Mouse (Mus musculus) hindbrain, postnatal 0 days (tissue): ENCODE measurements around the gene Jmjd8. TPM values are rescaled to one million over a fixed set of nuclear protein-coding genes. Genes with fewer than 3 reads are reported as not detected.
A peak's percentile ranks its signal among the peaks of the same experiment; 100 is the strongest.

Experiments
- ATAC-seq: fragments of 200-750 bp; cut with Nextera tagmentation; 2 replicates; pipeline ENCODE4 v1.8.0; 2017; ENCODE audit warnings: mild to moderate bottlenecking, moderate TSS enrichment, moderate library complexity
- DNase-seq: peaks from one replicate; pipeline ENCODE4 v3.0.0-alpha.2; 2015; ENCODE audit warnings: low spot score
- H3K27ac ChIP-seq: fragments of 300-500 bp; sonication (generic); 2 replicates; pipeline ENCODE4 v1.5.1; 2014; ENCODE audit warnings: mild to moderate bottlenecking
- H3K27me3 ChIP-seq: fragments of 300-500 bp; sonication (generic); 2 replicates; pipeline ENCODE4 v1.6.1; 2014; ENCODE audit warnings: low read length, mixed read lengths; ENCODE audit not compliant: insufficient read depth
- H3K36me3 ChIP-seq: fragments of 300-500 bp; sonication (generic); 2 replicates; pipeline ENCODE4 v1.6.1; 2014; ENCODE audit warnings: low read length, mixed read lengths; ENCODE audit not compliant: insufficient read depth
- H3K4me1 ChIP-seq: fragments of 300-500 bp; sonication (generic); 2 replicates; pipeline ENCODE4 v1.6.1; 2014; ENCODE audit warnings: antibody characterized with exemption, low read length, mixed read lengths; ENCODE audit not compliant: insufficient read depth
- H3K4me2 ChIP-seq: fragments of 300-500 bp; sonication (generic); 2 replicates; pipeline ENCODE4 v1.6.1; 2014; ENCODE audit warnings: low read depth, mild to moderate bottlenecking, low read length, moderate library complexity, mixed read lengths
- H3K4me3 ChIP-seq: fragments of 300-500 bp; sonication (generic); 2 replicates; pipeline ENCODE4 v1.5.1; 2014; ENCODE audit warnings: low read length
- H3K9ac ChIP-seq: fragments of 300-500 bp; sonication (generic); replicated peaks from 2 replicates; pipeline ENCODE4 v1.6.1; 2014; ENCODE audit warnings: mild to moderate bottlenecking, low read length, moderate library complexity, mixed read lengths
- H3K9me3 ChIP-seq: fragments of 300-500 bp; sonication (generic); 2 replicates; pipeline ENCODE4 v1.6.1; 2016; ENCODE audit warnings: low read length, mixed read lengths
- CTCF ChIP-seq: IDR thresholded peaks from 2 replicates; pipeline ENCODE4 v1.5.1; 2016; ENCODE audit warnings: antibody characterized with exemption, control low read depth, low read depth
- WGBS: fragments of 180-500 bp; shearing (Covaris S2); extraction: QIAGEN DNeasy Blood & Tissue Kit; methylation state at CpG from one replicate; pipeline ENCODE4 v1.1.7; 2014; 5-methylcytosine and 5-hydroxymethylcytosine counted together
- polyA plus RNA-seq: library from polyadenylated mRNA; unstranded; fragments of >200 nt; fragmentation: Nextera tagmentation; extraction: Ambion mirVana; gene quantifications from 2 replicates; pipeline ENCODE4 v1.2.1, GENCODE M21; 2015
- total RNA-seq: library from RNA; depleted of rRNA; stranded (reverse); fragments of >200 nt; gene quantifications from 2 replicates; pipeline ENCODE4 v1.2.3, GENCODE M21; 2014

Gene Jmjd8
- total and polyA plus RNA-seq, 2 experiments from 2014 or later: 38.6 to 61.0 TPM

- no peak overlapping the region for H3K27ac ChIP-seq
- no peak for TF ChIP-seq CTCF
- 94% methylated on average over 9 of the region's 9 CpGs for WGBS
- H3K9ac ChIP-seq: no peak overlapping the region
- DNase-seq: no peak
- no peaks in the 10 kb centered on the region for H3K9me3 ChIP-seq
- no peaks in the 10 kb centered on the region for H3K27me3 ChIP-seq
- no peak overlapping the region for H3K4me3 ChIP-seq
- no peak overlapping the region for H3K4me2 ChIP-seq
- no peak for ATAC-seq
- peaks cover 9% of the 10 kb centered on the region for H3K4me1 ChIP-seq
- H3K36me3 ChIP-seq: peaks cover 18% of the 10 kb centered on the region
Observed at GRCm38 (mm10) chr17:25786781-25787504, 41.7 kb upstream of the Jmjd8 start.

- peaks cover 4% of the 10 kb centered on the region for H3K36me3 ChIP-seq
- no peaks in the 10 kb centered on the region for H3K9me3 ChIP-seq
- peak overlapping the region; percentile 67 for H3K9ac ChIP-seq
- H3K27me3 ChIP-seq: no peaks in the 10 kb centered on the region
- WGBS: 22% methylated on average over 19 of the region's 19 CpGs
- peak overlapping the region; percentile 95 for H3K4me2 ChIP-seq
- peak overlapping the region; percentile 66 for H3K4me3 ChIP-seq
- peak; percentile 3; the same call in 1 of the 2 replicates for ATAC-seq
- DNase-seq: peak; percentile 51
- TF ChIP-seq CTCF: peak; percentile 40
- peaks cover 10% of the 10 kb centered on the region; the same call in 1 of the 2 replicates for H3K4me1 ChIP-seq
- H3K27ac ChIP-seq: peak overlapping the region; percentile 94
Observed at GRCm38 (mm10) chr17:25791320-25791842, 37.3 kb upstream of the Jmjd8 start.

- under 1% methylated on average over 45 of the region's 45 CpGs for WGBS
- peaks cover 15% of the 10 kb centered on the region; the same call in 1 of the 2 replicates for H3K4me1 ChIP-seq
- ATAC-seq: peak; percentile 62
Observed at GRCm38 (mm10) chr17:25791843-25792527, 36.7 kb upstream of the Jmjd8 start.

GRCm38 (mm10) chr17:25792615-25793014 is 36.1 kb upstream of the Jmjd8 start, which contains the start of gene Fam173a:
Gene Fam173a, minus strand, starts transcription at chr17:25792901.
- Histone ChIP-seq H3K9ac (peak within 1 kb of the TSS; percentile 67), H3K4me3 (peak within 1 kb of the TSS; percentile 66), H3K36me3 (peaks cover 4% of the 10 kb centered on the region), H3K27ac (peak within 1 kb of the TSS; percentile 94), H3K4me1 (peaks cover 19% of the 10 kb centered on the region; the same call in 1 of the 2 replicates), H3K4me2 (peak within 1 kb of the TSS; percentile 95), H3K27me3 (no peaks in the 10 kb centered on the region), H3K9me3 (no peaks in the 10 kb centered on the region)
- DNase-seq (peak; percentile 84), ATAC-seq (peak; percentile 69)
- TF ChIP-seq CTCF: no peak
- 1% methylated on average over 14 of the region's 14 CpGs for WGBS

More at GRCm38 (mm10) chr17:25791843-25792527, 36.7 kb upstream of the Jmjd8 start:
- peak overlapping the region; percentile 95 for H3K4me2 ChIP-seq
- H3K9ac ChIP-seq: peak overlapping the region; percentile 67
- peak; percentile 91 for DNase-seq
- no peaks in the 10 kb centered on the region for H3K9me3 ChIP-seq
- H3K27me3 ChIP-seq: no peaks in the 10 kb centered on the region
- peak overlapping the region; percentile 94 for H3K27ac ChIP-seq
- peaks cover 4% of the 10 kb centered on the region for H3K36me3 ChIP-seq
- TF ChIP-seq CTCF: no peak
- peak overlapping the region; percentile 66 for H3K4me3 ChIP-seq

- 16% methylated on average over 13 of the region's 13 CpGs for WGBS
- Histone ChIP-seq H3K4me3 (no peak overlapping the region), H3K27me3 (no peaks in the 10 kb centered on the region), H3K4me2 (peak overlapping the region; percentile 75), H3K36me3 (peaks cover 4% of the 10 kb centered on the region; the same call in 1 of the 2 replicates), H3K4me1 (peaks cover 19% of the 10 kb centered on the region; the same call in 1 of the 2 replicates), H3K27ac (peak overlapping the region; percentile 94), H3K9me3 (no peaks in the 10 kb centered on the region), H3K9ac (0 out of 2 replicates have a peak overlapping the region, but pooled peaks have one; percentile 3)
- DNase-seq: peak; percentile 55
- ATAC-seq: no peak
- no peak for TF ChIP-seq CTCF
Observed at GRCm38 (mm10) chr17:25794197-25794596, 34.5 kb upstream of the Jmjd8 start.

GRCm38 (mm10) chr17:25794998-25795397 is 33.7 kb upstream of the Jmjd8 start:
- no peaks in the 10 kb centered on the region for H3K36me3 ChIP-seq
- no peak for ATAC-seq
- H3K4me2 ChIP-seq: peak overlapping the region; percentile 75
- no peaks in the 10 kb centered on the region for H3K27me3 ChIP-seq
- peaks cover 19% of the 10 kb centered on the region; the same call in 1 of the 2 replicates for H3K4me1 ChIP-seq
- H3K27ac ChIP-seq: peak overlapping the region; percentile 94
- DNase-seq: no peak
- peak overlapping the region; percentile 14; the same call in 1 of the 2 replicates for H3K4me3 ChIP-seq
- TF ChIP-seq CTCF: no peak
- WGBS: 37% methylated on average over 17 of the region's 17 CpGs
- peak overlapping the region; percentile 28 for H3K9ac ChIP-seq
- H3K9me3 ChIP-seq: no peaks in the 10 kb centered on the region
